Mouse (Mus musculus) liver, postnatal 0 days (tissue): ENCODE measurements around the gene Gfpt1. TPM values are rescaled to one million over a fixed set of nuclear protein-coding genes. Genes with fewer than 3 reads are reported as not detected.
A peak's percentile ranks its signal among the peaks of the same experiment; 100 is the strongest.

Experiments used
- ATAC-seq: fragments of 200-750 bp; cut with Nextera tagmentation; 2 replicates; pipeline ENCODE4 v1.8.0; 2017; ENCODE audit warnings: mild to moderate bottlenecking, moderate library complexity
- DNase-seq: peaks from one replicate; pipeline ENCODE4 v3.0.0-alpha.2; 2016
- H3K27ac ChIP-seq: fragments of 300-500 bp; sonication (generic); 2 replicates; pipeline ENCODE4 v1.5.1; 2014; ENCODE audit warnings: antibody characterized with exemption, moderate library complexity, mild to moderate bottlenecking, low read depth
- H3K27me3 ChIP-seq: fragments of 300-500 bp; sonication (generic); 2 replicates; pipeline ENCODE4 v1.6.1; 2014; ENCODE audit warnings: low read length, control low read depth, mixed read lengths; ENCODE audit not compliant: insufficient read depth
- H3K36me3 ChIP-seq: fragments of 300-500 bp; sonication (generic); replicated peaks from 2 replicates; pipeline ENCODE4 v1.6.1; 2014; ENCODE audit warnings: mild to moderate bottlenecking, control low read depth, low read length, moderate library complexity, mixed read lengths; ENCODE audit not compliant: insufficient read depth
- H3K4me1 ChIP-seq: fragments of 300-500 bp; sonication (generic); 2 replicates; pipeline ENCODE4 v1.6.1; 2014; ENCODE audit warnings: antibody characterized with exemption, mild to moderate bottlenecking, control low read depth; ENCODE audit not compliant: insufficient read depth
- H3K4me2 ChIP-seq: fragments of 300-500 bp; sonication (generic); 2 replicates; pipeline ENCODE4 v1.6.1; 2014; ENCODE audit warnings: low read depth, mild to moderate bottlenecking, low read length, moderate library complexity, mixed read lengths
- H3K4me3 ChIP-seq: fragments of 300-500 bp; sonication (generic); 2 replicates; pipeline ENCODE4 v1.5.1; 2014; ENCODE audit warnings: low read depth, low read length
- H3K9ac ChIP-seq: fragments of 300-500 bp; sonication (generic); replicated peaks from 2 replicates; pipeline ENCODE4 v1.6.1; 2014; ENCODE audit warnings: mild to moderate bottlenecking, moderate library complexity
- H3K9me3 ChIP-seq: fragments of 300-500 bp; sonication (generic); 2 replicates; pipeline ENCODE4 v1.6.1; 2016; ENCODE audit warnings: mild to moderate bottlenecking, control low read depth, low read length, mixed read lengths
- CTCF ChIP-seq: sonication (generic); IDR thresholded peaks from 2 replicates; pipeline ENCODE4 v1.5.1; 2016; ENCODE audit warnings: antibody characterized with exemption, low read depth
- EP300 ChIP-seq: IDR thresholded peaks from 2 replicates; pipeline ENCODE4 v1.6.1; 2016; ENCODE audit warnings: antibody characterized with exemption, low read depth, mild to moderate bottlenecking
- WGBS: fragments of 180-500 bp; shearing (Covaris S2); extraction: QIAGEN DNeasy Blood & Tissue Kit; methylation state at CpG from one replicate; pipeline ENCODE4 v1.1.7; 2014; ENCODE audit not compliant: insufficient replicate concordance; 5-methylcytosine and 5-hydroxymethylcytosine counted together
- polyA plus RNA-seq: library from polyadenylated mRNA; unstranded; fragments of >200 nt; fragmentation: Nextera tagmentation; extraction: Ambion mirVana; gene quantifications from 2 replicates; pipeline ENCODE4 v1.2.1, GENCODE M21; 2015

Gfpt1 gene
- polyA plus RNA-seq, 1 experiment from 2014 or later, result 3.6 TPM

GRCm38 (mm10) chr6:87068209-87068608, 25.6 kb downstream of the Gfpt1 start:
- ATAC-seq, result peak; percentile 65
- Histone ChIP-seq H3K9ac (no peak overlapping the region), H3K4me2 (no peak overlapping the region), H3K36me3 (peaks cover 35% of the 10 kb centered on the region), H3K27me3 (no peaks in the 10 kb centered on the region), H3K4me3 (no peak overlapping the region), H3K27ac (peak overlapping the region; percentile 73; the same call in 1 of the 2 replicates), H3K4me1 (peaks cover 14% of the 10 kb centered on the region), H3K9me3 (no peaks in the 10 kb centered on the region)
- TF ChIP-seq CTCF (no peak), EP300 (no peak)
- 36% methylated on average over 2 of the region's 2 CpGs for WGBS
- DNase-seq, result no peak

GRCm38 (mm10) chr6:87069195-87069900, 26.7 kb downstream of the Gfpt1 start:
- Histone ChIP-seq H3K9ac (no peak overlapping the region), H3K4me1 (peaks cover 14% of the 10 kb centered on the region), H3K9me3 (no peaks in the 10 kb centered on the region), H3K27me3 (no peaks in the 10 kb centered on the region), H3K4me3 (no peak overlapping the region), H3K36me3 (peaks cover 36% of the 10 kb centered on the region), H3K27ac (peak overlapping the region; percentile 73), H3K4me2 (no peak overlapping the region)
- DNase-seq (no peak), ATAC-seq (peak; percentile 81)
- WGBS, result 51% methylated on average over 7 of the region's 7 CpGs
- TF ChIP-seq EP300 (no peak), CTCF (no peak)

- ATAC-seq (no peak), DNase-seq (no peak)
- Histone ChIP-seq H3K4me2 (no peak overlapping the region), H3K4me3 (no peak overlapping the region), H3K36me3 (peaks cover 34% of the 10 kb centered on the region), H3K9ac (no peak overlapping the region), H3K27ac (no peak overlapping the region), H3K27me3 (no peaks in the 10 kb centered on the region), H3K4me1 (peaks cover 17% of the 10 kb centered on the region), H3K9me3 (no peaks in the 10 kb centered on the region)
- TF ChIP-seq CTCF (no peak), EP300 (no peak)
- 84% methylated on average over 4 of the region's 4 CpGs for WGBS
These were observed 28.0 kb downstream of the Gfpt1 start for GRCm38 (mm10) chr6:87070641-87071040.

- H3K27ac ChIP-seq, result no peak overlapping the region
- H3K9me3 ChIP-seq, result no peaks in the 10 kb centered on the region
- ATAC-seq (no peak), DNase-seq (no peak)
- H3K4me2 ChIP-seq, result no peak overlapping the region
- H3K4me1 ChIP-seq, result peaks cover 16% of the 10 kb centered on the region
- no peak overlapping the region for H3K4me3 ChIP-seq
- TF ChIP-seq CTCF (no peak), EP300 (no peak)
- H3K36me3 ChIP-seq, result peaks cover 38% of the 10 kb centered on the region
- no peaks in the 10 kb centered on the region for H3K27me3 ChIP-seq
- WGBS, result 41% methylated on average over 4 of the region's 4 CpGs
- H3K9ac ChIP-seq, result no peak overlapping the region
These were observed 30.1 kb downstream of the Gfpt1 start for GRCm38 (mm10) chr6:87072759-87073158.

- Histone ChIP-seq H3K4me2 (no peak overlapping the region), H3K27ac (no peak overlapping the region), H3K36me3 (peaks cover 45% of the 10 kb centered on the region), H3K4me1 (peaks cover 3% of the 10 kb centered on the region; the same call in 1 of the 2 replicates), H3K4me3 (no peak overlapping the region), H3K27me3 (no peaks in the 10 kb centered on the region), H3K9ac (no peak overlapping the region), H3K9me3 (no peaks in the 10 kb centered on the region)
- DNase-seq (no peak), ATAC-seq (peak; percentile 19; the same call in 1 of the 2 replicates)
- TF ChIP-seq CTCF (no peak), EP300 (no peak)
- WGBS, result 38% methylated on average over 2 of the region's 3 CpGs
These were observed 32.5 kb downstream of the Gfpt1 start for GRCm38 (mm10) chr6:87075092-87075685.

- ATAC-seq, result no peak
- no peak overlapping the region for H3K4me2 ChIP-seq
- 80% methylated on average over 4 of the region's 4 CpGs for WGBS
- no peak for TF ChIP-seq EP300
- no peak for TF ChIP-seq CTCF
- peaks cover 3% of the 10 kb centered on the region; the same call in 1 of the 2 replicates for H3K4me1 ChIP-seq
- no peak overlapping the region for H3K4me3 ChIP-seq
- no peaks in the 10 kb centered on the region for H3K27me3 ChIP-seq
- no peak overlapping the region for H3K27ac ChIP-seq
- no peak for DNase-seq
- no peaks in the 10 kb centered on the region for H3K9me3 ChIP-seq
- no peak overlapping the region for H3K9ac ChIP-seq
- H3K36me3 ChIP-seq, result peaks cover 44% of the 10 kb centered on the region
These were observed 36.8 kb downstream of the Gfpt1 start for GRCm38 (mm10) chr6:87079457-87079856.
